Mouse (Mus musculus) C3H10T1/2 (cell line): ENCODE results near the gene Wdr5b. TPM values are rescaled to one million over a fixed set of nuclear protein-coding genes. Genes with fewer than 3 reads are reported as not detected.

ENCODE experiments used
- polyA plus RNA-seq, 2 experiments: library from polyadenylated mRNA; unstranded; fragments of >200 nt; fragmentation: generic; extraction: Trizol; gene quantifications; one replicate each; pipeline ENCODE4 v1.2.1; 2012; ENCODE audit warnings: missing spikeins in 2 of 2

The Wdr5b gene
- polyA plus RNA-seq: 1 to 10 TPM in 1 of 2 experiments, under 1 TPM in 1; 0.39 to 3.4 TPM

GRCm38 (mm10) chr16:36040640-36041624 is at the start of gene Wdr5b:
Gene Wdr5b (plus strand): TSS chr16:36041190.

GRCm38 (mm10) chr16:36071450-36072379 is 30.7 kb downstream of the Wdr5b start, which contains the start of the genes Fam162a and Ccdc58:
Gene Fam162a (minus strand): TSS chr16:36071594.
Gene Ccdc58 (plus strand): TSS chr16:36071685.

Other genes starting within 250 kb of the Wdr5b start
- gene Parp14, start 169.6 kb upstream of the Wdr5b start, polyA plus RNA-seq: 1 to 10 TPM in 1 of 2 experiments, under 1 TPM in 1; 0.01 to 1.2 TPM
- 1 to 10 TPM in 1 of 2 experiments, under 1 TPM in 1; 0.11 to 4.6 TPM for gene Parp9, start 102.7 kb upstream of the Wdr5b start, polyA plus RNA-seq
- 1 to 10 TPM in 1 of 2 experiments, under 1 TPM in 1; 0.11 to 2.6 TPM for gene Dtx3l, start 102.0 kb upstream of the Wdr5b start, polyA plus RNA-seq
- 1 to 10 TPM in 1 of 2 experiments, under 1 TPM in 1; 0.69 to 2.9 TPM for gene Kpna1, start 62.4 kb upstream of the Wdr5b start, polyA plus RNA-seq
- gene Fam162a, start 30.4 kb downstream of the Wdr5b start, polyA plus RNA-seq: 100 to 1,000 TPM in 1 of 2 experiments, 10 to 100 TPM in 1; 74.6 to 144 TPM
- 10 to 100 TPM; 13.4 to 26.5 TPM for gene Ccdc58, start 30.5 kb downstream of the Wdr5b start, polyA plus RNA-seq
- gene Csta1, start 90.1 kb downstream of the Wdr5b start, polyA plus RNA-seq: not detected
- gene Stfa2l1, start 115.6 kb downstream of the Wdr5b start, polyA plus RNA-seq: not detected
- gene Gm5483, start 143.0 kb downstream of the Wdr5b start, polyA plus RNA-seq: not detected
- not detected for gene Gm5416, start 169.2 kb downstream of the Wdr5b start, polyA plus RNA-seq
- gene 2010005H15Rik, start 180.3 kb downstream of the Wdr5b start, polyA plus RNA-seq: under 1 TPM in 1 of 2 experiments, not detected in 1; 0.92 TPM
- gene Stfa1, start 235.8 kb downstream of the Wdr5b start, polyA plus RNA-seq: not detected